Mouse (Mus musculus) CH12.LX (cell line): Measurements from ENCODE around the gene Cep41. TPM values are rescaled to one million over a fixed set of nuclear protein-coding genes. Genes with fewer than 3 reads are reported as not detected.

Experiments
- DNase-seq: peaks from one replicate; pipeline ENCODE4 v3.0.0-alpha.2; 2013; ENCODE audit errors: extremely low read depth
- H3K27ac ChIP-seq: 2 replicates; pipeline ENCODE4 v1.5.1; 2012; ENCODE audit warnings: low read depth, mild to moderate bottlenecking, control low read depth, moderate library complexity; ENCODE audit not compliant: insufficient read depth
- H3K27me3 ChIP-seq: replicated peaks from 2 replicates; pipeline ENCODE3; 2012; ENCODE audit warnings: inconsistent platforms
- H3K36me3 ChIP-seq, 2 experiments: replicated peaks in 1 of 2; 2 replicates each; pipeline versions ENCODE3 to v1.6.1; 2012; ENCODE audit warnings: inconsistent platforms in 1 of 2, low read length in 1 of 2, mild to moderate bottlenecking in 1 of 2, mixed read lengths in 1 of 2, moderate library complexity in 1 of 2; ENCODE audit not compliant: control insufficient read depth in 1 of 2, insufficient read depth in 1 of 2
- H3K4me1 ChIP-seq, 2 experiments: 2 replicates each; pipeline ENCODE4 v1.6.1; 2012; ENCODE audit warnings: inconsistent platforms in 1 of 2, moderate library complexity in 1 of 2; ENCODE audit not compliant: insufficient read depth in 2 of 2, control insufficient read depth in 1 of 2
- H3K4me2 ChIP-seq: 2 replicates; pipeline ENCODE4 v1.6.1; 2012; ENCODE audit warnings: low read depth, mild to moderate bottlenecking, control low read depth; ENCODE audit not compliant: poor library complexity, insufficient read depth, severe bottlenecking
- H3K4me3 ChIP-seq, 3 experiments: fragments of 150-350 bp in 1 of 3; sonication (generic) in 1 of 3; replicated peaks in 1 of 3; 2 replicates each; pipeline versions ENCODE3 to v1.5.1; 2011 to 2012; ENCODE audit warnings: low read depth in 2 of 3, low read length in 2 of 3, mild to moderate bottlenecking in 2 of 3, moderate library complexity in 2 of 3, control low read depth in 1 of 3, improper control_type of control experiment in 1 of 3, inconsistent platforms in 1 of 3, mixed read lengths in 1 of 3; ENCODE audit not compliant: poor library complexity in 1 of 3
- H3K79me2 ChIP-seq: replicated peaks from 2 replicates; pipeline ENCODE4 v1.6.1; 2012; ENCODE audit warnings: mild to moderate bottlenecking, moderate library complexity; ENCODE audit not compliant: control insufficient read depth, poor library complexity, insufficient read depth, severe bottlenecking; ENCODE audit errors: extremely low read depth
- H3K9ac ChIP-seq: 2 replicates; pipeline ENCODE4 v1.6.1; 2012; ENCODE audit warnings: low read depth, mild to moderate bottlenecking, control low read depth, moderate library complexity; ENCODE audit not compliant: insufficient read depth
- H3K9me3 ChIP-seq: replicated peaks from 2 replicates; pipeline ENCODE3; 2012; ENCODE audit warnings: low read length, inconsistent platforms, mixed read lengths
- BHLHE40 ChIP-seq: IDR thresholded peaks from 2 replicates; pipeline ENCODE4 v1.6.1; 2011; ENCODE audit warnings: mild to moderate bottlenecking, low read depth, low read length, improper control_type of control experiment
- CTCF ChIP-seq, 2 experiments: IDR thresholded peaks in 1 of 2; conservative IDR thresholded peaks in 1 of 2; 2 replicates each; pipeline ENCODE4 v1.5.1; 2011 to 2012; ENCODE audit warnings: low read depth in 2 of 2, low read length in 2 of 2, improper control_type of control experiment in 1 of 2, inconsistent platforms in 1 of 2, mild to moderate bottlenecking in 1 of 2, moderate library complexity in 1 of 2
- E2F4 ChIP-seq: IDR thresholded peaks from 2 replicates; pipeline ENCODE4 v1.6.1; 2011; ENCODE audit warnings: low read depth, low read length, improper control_type of control experiment; ENCODE audit not compliant: insufficient replicate concordance
- ELF1 ChIP-seq: IDR thresholded peaks from 2 replicates; pipeline ENCODE4 v1.6.1; 2014; ENCODE audit warnings: low read depth, mild to moderate bottlenecking, inconsistent platforms, low read length, improper control_type of control experiment
- ETS1 ChIP-seq: conservative IDR thresholded peaks from 2 replicates; pipeline ENCODE4 v1.6.1; 2012; ENCODE audit warnings: low read depth, mild to moderate bottlenecking, inconsistent platforms, low read length, improper control_type of control experiment, moderate library complexity
- JUN ChIP-seq: IDR thresholded peaks from 2 replicates; pipeline ENCODE4 v1.6.1; 2011; ENCODE audit warnings: low read depth, mild to moderate bottlenecking, low read length, improper control_type of control experiment, moderate library complexity; ENCODE audit not compliant: insufficient read depth
- MAFK ChIP-seq: IDR thresholded peaks from 2 replicates; pipeline ENCODE4 v1.6.1; 2011; ENCODE audit warnings: low read length, improper control_type of control experiment; ENCODE audit not compliant: insufficient replicate concordance
- MYC ChIP-seq: IDR thresholded peaks from 2 replicates; pipeline ENCODE4 v1.6.1; 2011; ENCODE audit warnings: low read depth, mild to moderate bottlenecking, improper control_type of control experiment, low read length
- NRF1 ChIP-seq: IDR thresholded peaks from 2 replicates; pipeline ENCODE4 v1.6.1; 2014; ENCODE audit warnings: low read depth, mild to moderate bottlenecking, inconsistent platforms, low read length, improper control_type of control experiment, moderate library complexity
- POLR2AphosphoS2 ChIP-seq: IDR thresholded peaks from 2 replicates; pipeline ENCODE4 v1.6.1; 2011; ENCODE audit warnings: low read depth, low read length, improper control_type of control experiment
- RCOR1 ChIP-seq: conservative IDR thresholded peaks from 2 replicates; pipeline ENCODE4 v1.6.1; 2012; ENCODE audit warnings: low read depth, mild to moderate bottlenecking, inconsistent platforms, low read length, improper control_type of control experiment
- SMC3 ChIP-seq: IDR thresholded peaks from 2 replicates; pipeline ENCODE4 v1.6.1; 2011; ENCODE audit warnings: low read depth, low read length, improper control_type of control experiment
- USF2 ChIP-seq: conservative IDR thresholded peaks from 2 replicates; pipeline ENCODE4 v1.6.1; 2011; ENCODE audit warnings: low read depth, low read length, improper control_type of control experiment
- ZC3H11A ChIP-seq: IDR thresholded peaks from 2 replicates; pipeline ENCODE4 v1.6.1; 2012; ENCODE audit warnings: low read depth, mild to moderate bottlenecking, inconsistent platforms, low read length, improper control_type of control experiment
- ZMIZ1 ChIP-seq: IDR thresholded peaks from 2 replicates; pipeline ENCODE4 v1.6.1; 2012; ENCODE audit warnings: low read depth, mild to moderate bottlenecking, inconsistent platforms, low read length, improper control_type of control experiment
- ZNF384 ChIP-seq: IDR thresholded peaks from 2 replicates; pipeline ENCODE4 v1.6.1; 2012; ENCODE audit warnings: low read depth, low read length, improper control_type of control experiment, inconsistent platforms
- dilution Hi-C: fragments of 300-500 bp; cut with MboI; formaldehyde crosslinking; loops from 2 replicates; pipeline ENCODE4 v1.14.3; 2020; ENCODE audit warnings: low sequenced_read_pairs; ENCODE audit not compliant: extremely low pct_unique_long_range_greater_than_20kb, extremely low pct_ligation_motif_present
- in situ Hi-C: fragments of 300-500 bp; cut with MboI; formaldehyde crosslinking; loops from 3 replicates; pipeline ENCODE4 v1.14.3; 2019; ENCODE audit warnings: low sequenced_read_pairs, low pct_ligation_motif_present, low pct_unique_long_range_greater_than_20kb, mixed read lengths
- polyA plus RNA-seq: library from polyadenylated mRNA; unstranded; fragments of >175 nt; gene quantifications from 2 replicates; pipeline ENCODE4 v1.2.1, GENCODE M21; 2012; ENCODE audit warnings: low read depth; ENCODE audit not compliant: insufficient read length
- total RNA-seq, 2 experiments: library from RNA; depleted of rRNA; stranded (reverse); fragments of 300-350 nt in 1 of 2; fragments of >200 nt in 1 of 2; gene quantifications; 2 replicates each; pipeline ENCODE4 v1.2.3; 2012 to 2014

Cep41 gene
- total and polyA plus RNA-seq, 3 experiments, result 4.2 to 11.4 (median 8.7) TPM

DNA sequence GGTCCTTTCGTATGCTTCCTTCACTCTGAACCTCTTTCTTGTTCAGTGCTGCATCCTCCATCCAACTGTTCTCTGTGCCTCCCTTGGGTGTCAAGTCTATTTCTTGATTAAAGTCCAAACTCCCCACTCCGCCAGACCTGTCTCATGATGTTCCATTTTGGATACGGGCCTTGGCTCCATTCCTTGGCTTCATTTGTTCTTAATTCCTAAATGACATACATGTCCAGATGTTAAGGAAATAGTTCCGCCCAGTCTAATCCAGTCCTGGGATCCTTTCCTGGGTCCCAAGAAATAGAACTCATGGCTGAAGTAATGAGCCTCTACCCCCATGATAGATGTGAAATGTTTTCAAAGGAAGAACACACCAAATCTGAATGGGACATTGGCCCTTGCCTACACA, 4.5 kb upstream of the Cep41 start:
- TF ChIP-seq MAFK, result no peak
- TF ChIP-seq ZC3H11A, result no peak
- no peak for TF ChIP-seq USF2
- no peak for TF ChIP-seq ELF1
- no peak for TF ChIP-seq JUN
- TF ChIP-seq ZNF384, result no peak
- no peak for TF ChIP-seq CTCF (conservative IDR thresholded peaks at IDR 0.05 in 1 of 2, IDR thresholded peaks at IDR 0.05 in 1 of 2; ENCODE audit: low read depth in 2 of 2, low read length in 2 of 2)
- TF ChIP-seq POLR2AphosphoS2, result no peak
- TF ChIP-seq MYC, result no peak
- no peak for TF ChIP-seq RCOR1
- TF ChIP-seq SMC3, result no peak
- no peaks in the 10 kb centered on the region for H3K27me3 ChIP-seq
- no peak overlapping the region for H3K4me2 ChIP-seq
- no peaks in the 10 kb centered on the region for H3K79me2 ChIP-seq
- in situ Hi-C loops, result no loop called here
- no peak overlapping the region for H3K9ac ChIP-seq
- H3K9me3 ChIP-seq, result no peaks in the 10 kb centered on the region
- no peak overlapping the region for H3K4me3 ChIP-seq
- no peaks in the 10 kb centered on the region for H3K36me3 ChIP-seq
- DNase-seq, result no peak
- H3K4me1 ChIP-seq, result peaks cover 3 to 8% of the 10 kb centered on the region in 2 experiments; a peak in 3 of 4 replicates
- dilution Hi-C loops, result no loop called here
- no peak overlapping the region for H3K27ac ChIP-seq

DNA sequence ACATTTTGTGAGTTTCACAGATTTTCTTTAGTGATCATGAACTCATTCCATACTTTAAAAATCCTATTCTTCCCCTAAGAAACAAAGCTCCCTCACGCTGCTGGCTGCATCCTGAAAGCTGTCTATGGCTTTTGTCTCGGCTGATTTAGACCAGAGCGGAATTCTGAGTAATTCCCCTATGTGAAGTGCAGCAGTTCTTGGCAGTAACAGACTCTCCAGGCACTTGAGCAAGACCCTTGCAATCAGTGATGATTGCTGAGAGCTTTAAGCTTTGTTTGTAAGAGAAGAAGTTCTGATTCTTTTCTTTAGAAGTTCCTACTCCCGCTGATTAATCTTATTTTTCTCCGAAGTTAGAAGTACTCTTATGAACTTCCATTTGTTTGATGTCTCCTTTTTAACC, 3.9 kb upstream of the Cep41 start:
- H3K79me2 ChIP-seq, result no peaks in the 10 kb centered on the region
- no peaks in the 10 kb centered on the region for H3K36me3 ChIP-seq
- no peak overlapping the region for H3K27ac ChIP-seq
- H3K4me1 ChIP-seq, result peaks cover 3 to 13% of the 10 kb centered on the region in 2 experiments
- H3K4me2 ChIP-seq, result no peak overlapping the region
- H3K27me3 ChIP-seq, result no peaks in the 10 kb centered on the region
- DNase-seq, result no peak
- H3K9me3 ChIP-seq, result no peaks in the 10 kb centered on the region
- in situ Hi-C loops (no loop called here), dilution Hi-C loops (no loop called here)
- no peak overlapping the region for H3K9ac ChIP-seq
- TF ChIP-seq ETS1 (no peak), NRF1 (no peak), BHLHE40 (no peak), POLR2AphosphoS2 (no peak), ZMIZ1 (no peak), E2F4 (no peak), ELF1 (no peak)
- no peak overlapping the region for H3K4me3 ChIP-seq
